Mouse (Mus musculus) brain, embryonic 14.5 days (tissue): ENCODE data around the gene Sgk1.

Source experiments
- CTCF ChIP-seq: fragments of 200-500 bp; IDR thresholded peaks from 2 replicates; pipeline ENCODE4 v1.5.1; 2012; ENCODE audit warnings: inconsistent platforms, mild to moderate bottlenecking, moderate library complexity, borderline replicate concordance; ENCODE audit not compliant: insufficient read depth, insufficient read length; ENCODE audit errors: extremely low read depth
- POLR2A ChIP-seq: fragments of 200-500 bp; IDR thresholded peaks from 2 replicates; pipeline ENCODE4 v1.6.1; 2012; ENCODE audit warnings: mild to moderate bottlenecking, inconsistent platforms, borderline replicate concordance; ENCODE audit not compliant: poor library complexity, insufficient read depth, insufficient read length, severe bottlenecking; ENCODE audit errors: extremely low read depth

GRCm38 (mm10) chr10:21982303-21982702 is 100.3 kb downstream of the Sgk1 start:
- no peak for TF ChIP-seq CTCF
- no peak for TF ChIP-seq POLR2A
